Mouse (Mus musculus) liver, adult 10 weeks (tissue): ENCODE data around the gene Gm11444. TPM values are rescaled to one million over a fixed set of nuclear protein-coding genes. Genes with fewer than 3 reads are reported as not detected.

Experiments used
- polyA plus RNA-seq: library from polyadenylated mRNA; stranded (reverse); fragments of 350-450 nt; fragmentation: Illumina TruSeq; extraction: RNeasy Lipid Tissue Mini Kit (QIAGEN cat#74804); gene quantifications from one replicate; pipeline ENCODE4 v1.2.3, GENCODE M21; 2014; ENCODE audit warnings: low read depth, low replicate concordance

The Gm11444 gene
- polyA plus RNA-seq: not detected

GRCm38 (mm10) chr11:85850233-85850632 is at the start of gene Gm11444:
Gene Gm11444, minus strand, starts transcription at chr11:85850333.

GRCm38 (mm10) chr11:85885665-85886428 is 35.7 kb upstream of the Gm11444 start, which contains the start of gene Tbx4:
Gene Tbx4, plus strand, starts transcription at chr11:85886422.

GRCm38 (mm10) chr11:85832231-85832924 is 17.8 kb downstream of the Gm11444 start, which contains the start of gene Tbx2:
Gene Tbx2, plus strand, starts transcription at chr11:85832551.

Other genes starting within 250 kb of the Gm11444 start
- gene Tbx2, start 17.8 kb downstream of the Gm11444 start, polyA plus RNA-seq: 0.21 TPM
- not detected for gene Tbx4, start 36.1 kb upstream of the Gm11444 start, polyA plus RNA-seq